Mouse (Mus musculus) skeletal muscle tissue, adult 2 months (tissue): ENCODE data around the gene Bax.

Experiments used
- DNase-seq: peaks from one replicate; pipeline ENCODE4 v3.0.0-alpha.2; 2012; ENCODE audit warnings: low read depth, low spot score

Gene Bax

GRCm38 (mm10) chr7:45456721-45457203 lies 9.9 kb downstream of the Bax start:
- DNase-seq = no peak

- DNase-seq = no peak
Observed at GRCm38 (mm10) chr7:45455932-45456696, 10.6 kb downstream of the Bax start.

- DNase-seq = no peak
Observed at GRCm38 (mm10) chr7:45454971-45455370, 11.7 kb downstream of the Bax start.

GRCm38 (mm10) chr7:45451344-45451982 lies 15.2 kb downstream of the Bax start:
- no peak for DNase-seq

GRCm38 (mm10) chr7:45449974-45450373 lies 16.7 kb downstream of the Bax start:
- DNase-seq = no peak

- DNase-seq = no peak
Observed at GRCm38 (mm10) chr7:45447325-45447990, 19.2 kb downstream of the Bax start.

- DNase-seq = no peak
Observed at GRCm38 (mm10) chr7:45446589-45446988, 20.1 kb downstream of the Bax start.

GRCm38 (mm10) chr7:45443526-45444420 lies 22.9 kb downstream of the Bax start:
- DNase-seq = peak; percentile 85

GRCm38 (mm10) chr7:45437521-45438276 lies 29.0 kb downstream of the Bax start, which contains the start of gene Ruvbl2:
Gene Ruvbl2, minus strand, starts transcription at chr7:45438096.
- peak; percentile 91 for DNase-seq

- DNase-seq = no peak
Observed at GRCm38 (mm10) chr7:45437046-45437445, 29.7 kb downstream of the Bax start.

- no peak for DNase-seq
Observed at GRCm38 (mm10) chr7:45436444-45436843, 30.3 kb downstream of the Bax start.

- DNase-seq = no peak
Observed at GRCm38 (mm10) chr7:45435038-45435437, 31.7 kb downstream of the Bax start.

- peak; percentile 100 for DNase-seq
Observed at GRCm38 (mm10) chr7:45434203-45435015, 32.3 kb downstream of the Bax start, which contains the start of gene Gys1. Gene Gys1, plus strand, starts transcription at chr7:45434844.

- DNase-seq = no peak
Observed at GRCm38 (mm10) chr7:45433835-45434202, 32.9 kb downstream of the Bax start.

- DNase-seq = peak; percentile 91
Observed at GRCm38 (mm10) chr7:45426556-45426955, 40.1 kb downstream of the Bax start.

GRCm38 (mm10) chr7:45421194-45421593 lies 45.5 kb downstream of the Bax start:
- no peak for DNase-seq

GRCm38 (mm10) chr7:45420615-45420919 lies 46.1 kb downstream of the Bax start, which contains the start of gene Lhb:
Gene Lhb, plus strand, starts transcription at chr7:45420820.
- DNase-seq = no peak

- DNase-seq = no peak
Observed at GRCm38 (mm10) chr7:45419859-45420614, 46.7 kb downstream of the Bax start.

GRCm38 (mm10) chr7:45417962-45418492 lies 48.7 kb downstream of the Bax start:
- DNase-seq = no peak
